Mouse (Mus musculus) megakaryocyte, adult 5-6 weeks (primary cell): Measurements from ENCODE around the gene Cenpm. TPM values are rescaled to one million over a fixed set of nuclear protein-coding genes. Genes with fewer than 3 reads are reported as not detected.
A peak's percentile ranks its signal among the peaks of the same experiment; 100 is the strongest.

Experiments used
- ATAC-seq: 2 replicates; pipeline ENCODE4 v1.8.0; 2016; ENCODE audit warnings: mild to moderate bottlenecking, inconsistent platforms; ENCODE audit not compliant: poor library complexity, severe bottlenecking
- total RNA-seq, 2 experiments: library from RNA; stranded (forward) in 1 of 2; stranded (reverse) in 1 of 2; fragments of 153-499, 151-499 nt in 1 of 2; fragments of 221-1000, 200-1000 nt in 1 of 2; gene quantifications; 2 replicates each; pipeline versions ENCODE4 v1.2.3 to v1.2.4; 2015 to 2017

Gene Cenpm
- total RNA-seq, 2 experiments from 2014 or later, result 19.5 to 32.9 TPM

- peak; percentile 30 for ATAC-seq
These were observed 46.6 kb downstream of the Cenpm start for GRCm38 (mm10) chr15:82197937-82198336.

GRCm38 (mm10) chr15:82197246-82197750 lies 47.2 kb downstream of the Cenpm start:
- no peak for ATAC-seq

GRCm38 (mm10) chr15:82196300-82196699 lies 48.2 kb downstream of the Cenpm start:
- ATAC-seq, result peak; percentile 53

GRCm38 (mm10) chr15:82192617-82193016 lies 51.9 kb downstream of the Cenpm start:
- ATAC-seq, result no peak

DNA sequence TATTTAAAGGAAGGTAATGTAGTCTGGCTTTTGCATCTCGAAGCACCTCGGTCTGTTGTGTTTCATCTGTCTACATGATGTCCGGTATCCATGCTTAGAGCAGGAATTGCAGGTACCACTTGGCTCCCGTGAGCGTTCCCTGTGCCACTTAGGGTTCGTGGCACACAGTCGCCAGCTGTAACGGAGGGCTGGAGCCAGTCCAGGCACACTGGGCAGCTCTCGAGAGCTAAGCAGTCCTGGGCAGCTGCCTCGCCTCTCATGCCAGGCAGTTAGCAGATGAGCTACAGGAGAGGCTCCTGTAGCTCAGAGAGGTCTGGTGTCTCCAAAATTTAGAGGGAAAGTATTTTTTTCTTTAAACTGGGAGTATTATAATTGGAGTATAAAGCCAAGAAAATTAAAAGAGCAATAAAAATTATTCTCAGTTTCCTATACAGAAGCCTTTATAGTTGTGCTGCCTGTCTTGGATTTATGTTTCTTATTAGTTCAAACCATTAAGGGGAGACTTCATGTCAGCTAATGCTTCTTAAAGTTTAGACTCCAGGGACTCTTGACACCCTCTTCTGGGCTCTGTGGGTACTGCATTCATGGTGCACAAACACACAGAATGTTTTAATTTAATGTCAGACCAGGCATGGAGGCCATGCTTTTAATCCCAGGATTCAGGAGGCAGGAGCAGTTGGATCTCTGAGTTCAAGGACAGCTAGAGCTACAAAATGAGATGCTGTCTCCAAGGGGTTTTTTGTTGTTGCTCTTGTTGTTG lies 55.9 kb downstream of the Cenpm start:
- peak; percentile 56 for ATAC-seq

DNA sequence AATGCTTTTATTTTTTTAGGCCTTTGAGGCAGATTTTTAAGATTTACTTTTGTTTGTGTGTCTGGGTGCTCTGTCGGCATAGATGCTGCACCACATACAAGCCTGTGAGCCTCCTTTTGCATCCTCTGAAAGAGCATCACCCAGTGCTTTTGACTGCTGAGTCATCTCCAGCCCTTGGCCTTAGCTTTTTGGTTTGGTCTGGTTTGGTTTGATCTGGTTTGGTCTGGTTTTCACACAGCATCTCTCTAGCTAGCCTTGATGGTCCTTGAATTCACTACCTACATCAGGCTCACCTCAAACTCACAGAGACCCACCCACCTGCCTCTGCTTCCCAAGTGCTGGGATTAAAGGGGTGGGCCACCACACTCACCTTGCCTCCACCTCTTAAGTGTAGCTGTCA lies 56.6 kb downstream of the Cenpm start:
- ATAC-seq, result no peak

- no peak for ATAC-seq
These were observed 57.1 kb downstream of the Cenpm start for GRCm38 (mm10) chr15:82187401-82187800.

DNA sequence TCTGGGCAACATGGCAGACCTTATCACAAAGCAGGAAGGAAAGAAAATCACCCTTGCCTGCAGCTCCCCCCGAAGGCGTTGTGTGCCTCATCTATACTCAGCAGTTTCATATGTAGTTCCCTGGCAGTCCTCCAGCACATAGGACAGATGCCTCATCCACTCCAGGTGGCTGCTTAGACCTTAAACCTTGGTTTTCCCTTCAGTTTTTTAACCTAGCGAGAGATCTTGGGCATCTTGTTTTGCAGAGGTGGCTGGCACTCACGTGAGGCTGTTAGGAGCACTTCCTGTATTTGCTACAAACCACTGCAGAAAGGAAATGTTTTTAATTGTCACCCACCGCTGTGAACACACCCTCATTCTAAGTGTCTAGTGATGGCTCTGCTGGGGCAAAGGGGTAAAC lies 57.6 kb downstream of the Cenpm start:
- ATAC-seq, result peak; percentile 31; the same call in 1 of the 2 replicates

DNA sequence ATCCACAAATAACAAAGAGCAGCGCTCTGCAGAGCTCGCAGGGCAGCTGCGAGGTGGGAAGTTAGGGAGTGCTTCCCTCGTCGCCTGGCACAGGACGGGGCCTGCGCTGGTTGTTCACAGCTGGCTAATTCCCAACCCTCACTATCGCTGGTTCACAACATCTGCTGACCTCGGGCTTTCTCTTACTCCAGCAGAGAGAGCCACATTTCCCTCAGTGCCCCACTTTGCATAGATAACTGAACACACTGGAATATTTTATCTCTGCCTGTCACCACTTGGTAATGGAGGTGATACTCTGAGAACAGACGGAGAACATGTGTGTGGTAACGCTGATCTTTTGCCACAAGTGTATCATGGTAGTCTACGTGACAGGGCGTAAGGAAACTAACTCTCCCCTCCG lies 58.4 kb downstream of the Cenpm start:
- no peak for ATAC-seq

- ATAC-seq, result no peak
These were observed 59.3 kb downstream of the Cenpm start for GRCm38 (mm10) chr15:82185062-82185783.

GRCm38 (mm10) chr15:82184656-82185055 lies 59.9 kb downstream of the Cenpm start:
- no peak for ATAC-seq

DNA sequence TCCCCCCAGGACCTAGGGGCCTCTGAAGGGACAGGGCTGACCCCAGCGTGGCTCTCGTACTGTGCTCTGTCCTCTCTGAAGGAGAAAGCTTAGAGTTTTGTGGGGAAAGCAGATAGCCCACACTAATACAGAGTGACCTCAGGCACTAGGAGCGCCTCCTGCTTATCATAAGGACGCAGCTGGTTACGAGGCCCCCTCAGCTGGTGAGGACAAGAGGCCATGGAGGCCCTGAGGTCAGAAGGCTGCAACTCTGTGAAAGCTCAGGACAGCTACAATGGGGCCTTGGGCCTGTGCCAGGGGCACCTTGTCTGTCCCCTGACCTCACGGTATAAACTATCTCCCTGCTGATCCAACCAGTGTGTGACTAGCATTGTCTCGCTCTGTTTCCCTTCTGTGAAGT lies 60.4 kb downstream of the Cenpm start:
- ATAC-seq, result no peak

Other genes with a start within 250 kb of the Cenpm start
- 19.1 and 26.3 TPM in 2 replicates for gene Desi1, start 210.9 kb downstream of the Cenpm start, total RNA-seq (2015)
- gene Desi1, start 210.9 kb downstream of the Cenpm start, total RNA-seq (2017), result 2.6 and 3.9 TPM in 2 replicates
- gene Snu13, start 197.2 kb downstream of the Cenpm start, total RNA-seq (2015), result 104 and 106 TPM in 2 replicates
- 79.1 and 80.3 TPM in 2 replicates for gene Snu13, start 197.2 kb downstream of the Cenpm start, total RNA-seq (2017)
- gene 4930407I10Rik, start 185.6 kb downstream of the Cenpm start, total RNA-seq (2015), result not detected in 2 replicates
- gene 4930407I10Rik, start 185.6 kb downstream of the Cenpm start, total RNA-seq (2017), result not detected in 2 replicates
- not detected in 2 replicates for gene Mei1, start 174.8 kb downstream of the Cenpm start, total RNA-seq (2015)
- not detected in 2 replicates for gene Mei1, start 174.8 kb downstream of the Cenpm start, total RNA-seq (2017)
- 7.8 and 8.8 TPM in 2 replicates for gene Ccdc134, start 116.8 kb downstream of the Cenpm start, total RNA-seq (2015)
- gene Ccdc134, start 116.8 kb downstream of the Cenpm start, total RNA-seq (2017), result 22.6 and 23.5 TPM in 2 replicates
- 39.0 and 40.7 TPM in 2 replicates for gene Srebf2, start 97.6 kb downstream of the Cenpm start, total RNA-seq (2015)
- gene Srebf2, start 97.6 kb downstream of the Cenpm start, total RNA-seq (2017), result 39.8 and 40.7 TPM in 2 replicates
- 0.14 TPM in 1 of 2 replicates, not detected in the other for gene Shisa8, start 31.9 kb downstream of the Cenpm start, total RNA-seq (2015)
- gene Shisa8, start 31.9 kb downstream of the Cenpm start, total RNA-seq (2017), result not detected in 2 replicates
- gene Tnfrsf13c, start 20.4 kb downstream of the Cenpm start, total RNA-seq (2015), result 1.8 and 2.7 TPM in 2 replicates
- 1.0 and 1.5 TPM in 2 replicates for gene Tnfrsf13c, start 20.4 kb downstream of the Cenpm start, total RNA-seq (2017)
- not detected in 2 replicates for gene 1500009C09Rik, start 7.6 kb upstream of the Cenpm start, total RNA-seq (2015)
- not detected in 2 replicates for gene 1500009C09Rik, start 7.6 kb upstream of the Cenpm start, total RNA-seq (2017)
- 0.11 TPM in 1 of 2 replicates, not detected in the other for gene Sept3, start 30.1 kb upstream of the Cenpm start, total RNA-seq (2015)
- gene Sept3, start 30.1 kb upstream of the Cenpm start, total RNA-seq (2017), result 0.08 TPM in 1 of 2 replicates, not detected in the other
- gene Wbp2nl, start 54.2 kb upstream of the Cenpm start, total RNA-seq (2015), result 0.22 TPM in 1 of 2 replicates, not detected in the other
- not detected in 2 replicates for gene Wbp2nl, start 54.2 kb upstream of the Cenpm start, total RNA-seq (2017)
- gene Naga, start 94.2 kb upstream of the Cenpm start, total RNA-seq (2015), result 159 and 162 TPM in 2 replicates
- gene Naga, start 94.2 kb upstream of the Cenpm start, total RNA-seq (2017), result 145 and 160 TPM in 2 replicates
- gene Pheta2, start 94.2 kb upstream of the Cenpm start, total RNA-seq (2015), result 2.4 and 2.7 TPM in 2 replicates
- 3.5 and 3.7 TPM in 2 replicates for gene Pheta2, start 94.2 kb upstream of the Cenpm start, total RNA-seq (2017)
- gene Smdt1, start 94.2 kb upstream of the Cenpm start, total RNA-seq (2015), result 226 and 229 TPM in 2 replicates
- 123 and 170 TPM in 2 replicates for gene Smdt1, start 94.2 kb upstream of the Cenpm start, total RNA-seq (2017)
- 254 and 294 TPM in 2 replicates for gene Ndufa6, start 109.6 kb upstream of the Cenpm start, total RNA-seq (2015)
- gene Ndufa6, start 109.6 kb upstream of the Cenpm start, total RNA-seq (2017), result 138 and 158 TPM in 2 replicates
- gene Cyp2d22, start 135.5 kb upstream of the Cenpm start, total RNA-seq (2015), result 0.39 TPM in 1 of 2 replicates, not detected in the other
- 0.37 TPM in 1 of 2 replicates, not detected in the other for gene Cyp2d22, start 135.5 kb upstream of the Cenpm start, total RNA-seq (2017)
- gene Cyp2d11, start 149.3 kb upstream of the Cenpm start, total RNA-seq (2015), result not detected in 2 replicates
- not detected in 2 replicates for gene Cyp2d11, start 149.3 kb upstream of the Cenpm start, total RNA-seq (2017)
- gene Cyp2d10, start 162.4 kb upstream of the Cenpm start, total RNA-seq (2015), result not detected in 2 replicates
- gene Cyp2d10, start 162.4 kb upstream of the Cenpm start, total RNA-seq (2017), result not detected in 2 replicates
- gene Cyp2d9, start 188.7 kb upstream of the Cenpm start, total RNA-seq (2015), result not detected in 2 replicates
- gene Cyp2d9, start 188.7 kb upstream of the Cenpm start, total RNA-seq (2017), result not detected in 2 replicates